Mouse (Mus musculus): ENCODE measurements around the gene P2ry6. TPM values are rescaled to one million over a fixed set of nuclear protein-coding genes. Genes with fewer than 3 reads are reported as not detected.

Gene P2ry6
- 5.1 and 5.8 TPM in 2 replicates for polyA plus RNA-seq (2015; fragmentation: Nextera tagmentation; extraction: Ambion mirVana)

- peak; percentile 63 for ATAC-seq (replicated peaks; ENCODE audit: extremely low read depth, insufficient read depth, low FRiP score)
- Histone ChIP-seq H3K27me3 (ENCODE audit: control insufficient read depth, insufficient read depth, low read length) (peaks cover 12% of the 10 kb centered on the region; the same call in 1 of the 2 replicates), H3K9ac (ENCODE audit: low read length) (peak within 1 kb of the TSS; percentile 53), H3K4me3 (ENCODE audit: low read length) (peak within 1 kb of the TSS; percentile 42), H3K4me2 (ENCODE audit: low read depth, low read length) (peak within 1 kb of the TSS; percentile 75), H3K36me3 (ENCODE audit: control insufficient read depth, insufficient read depth) (no peaks in the 10 kb centered on the region), H3K27ac (ENCODE audit: low read length) (no peak within 1 kb of the TSS), H3K9me3 (replicated peaks; ENCODE audit: control insufficient read depth, low read length) (no peaks in the 10 kb centered on the region), H3K4me1 (ENCODE audit: control insufficient read depth, insufficient read depth, low read length) (peaks cover 18% of the 10 kb centered on the region)
- WGBS = 5% methylated on average over 36 of the region's 36 CpGs
Observed at GRCm38 (mm10) chr7:100974135-100974903, at the start of gene P2ry6. P2ry6 (minus strand) TSS chr7:100974649.

DNA sequence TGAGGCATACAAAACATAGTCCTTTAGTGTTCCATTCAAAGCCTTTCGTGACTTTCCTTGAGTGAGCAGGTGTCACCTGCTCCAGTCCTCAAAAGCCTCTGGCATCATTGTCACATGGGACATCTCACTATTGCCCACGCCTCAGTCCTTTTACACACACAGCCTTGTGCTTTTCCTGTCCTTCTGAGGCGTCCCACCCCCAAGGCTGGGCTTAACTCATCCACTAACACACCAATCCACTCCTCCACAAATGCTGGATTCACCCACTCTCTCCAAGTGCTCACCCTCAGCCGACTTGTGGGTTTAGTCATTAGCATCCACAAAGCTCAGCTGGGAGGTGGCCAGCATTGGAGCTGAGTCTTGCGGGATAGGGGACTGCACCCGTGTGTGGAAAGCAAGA, 43.0 kb upstream of the P2ry6 start:
- H3K9ac ChIP-seq (ENCODE audit: low read length) = no peak overlapping the region
- no peak overlapping the region for H3K27ac ChIP-seq (ENCODE audit: low read length)
- H3K4me3 ChIP-seq (ENCODE audit: low read length) = no peak overlapping the region
- H3K9me3 ChIP-seq (replicated peaks; ENCODE audit: control insufficient read depth, low read length) = no peaks in the 10 kb centered on the region
- WGBS = 53% methylated on average over 6 of the region's 6 CpGs
- ATAC-seq (replicated peaks; ENCODE audit: extremely low read depth, insufficient read depth, low FRiP score) = no peak
- no peaks in the 10 kb centered on the region for H3K36me3 ChIP-seq (ENCODE audit: control insufficient read depth, insufficient read depth)
- peaks cover 8% of the 10 kb centered on the region for H3K27me3 ChIP-seq (ENCODE audit: control insufficient read depth, insufficient read depth, low read length)
- no peak overlapping the region for H3K4me2 ChIP-seq (ENCODE audit: low read depth, low read length)
- H3K4me1 ChIP-seq (ENCODE audit: control insufficient read depth, insufficient read depth, low read length) = peaks cover under 1% of the 10 kb centered on the region; the same call in 1 of the 2 replicates

- H3K27ac ChIP-seq (ENCODE audit: low read length) = no peak overlapping the region
Observed at GRCm38 (mm10) chr7:101017021-101017461, 42.6 kb upstream of the P2ry6 start.

DNA sequence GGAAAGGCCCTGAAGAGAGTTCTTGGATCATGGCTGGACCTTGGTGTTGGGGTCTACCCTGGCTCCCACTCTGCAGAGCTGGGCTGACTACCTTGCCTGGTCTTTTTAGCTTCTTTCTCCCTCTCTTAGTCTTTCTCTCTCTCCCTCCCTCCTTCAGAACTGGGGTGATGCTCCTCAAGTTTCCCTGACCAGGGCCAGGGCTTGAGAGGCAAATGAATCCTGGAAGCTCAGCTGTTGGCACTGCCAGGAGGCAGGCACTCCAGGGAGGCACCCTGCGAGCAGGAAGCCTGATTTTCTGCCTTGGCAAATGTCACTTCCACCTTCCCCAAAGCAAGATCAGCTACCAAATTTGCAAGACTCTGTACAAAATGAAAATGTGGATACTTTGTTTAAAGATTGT, 40.5 kb upstream of the P2ry6 start:
- Histone ChIP-seq H3K27me3 (ENCODE audit: control insufficient read depth, insufficient read depth, low read length) (peaks cover 14% of the 10 kb centered on the region), H3K36me3 (ENCODE audit: control insufficient read depth, insufficient read depth) (no peaks in the 10 kb centered on the region), H3K4me3 (ENCODE audit: low read length) (no peak overlapping the region), H3K27ac (ENCODE audit: low read length) (no peak overlapping the region), H3K9me3 (replicated peaks; ENCODE audit: control insufficient read depth, low read length) (no peaks in the 10 kb centered on the region), H3K4me2 (ENCODE audit: low read depth, low read length) (no peak overlapping the region), H3K4me1 (ENCODE audit: control insufficient read depth, insufficient read depth, low read length) (peaks cover 4% of the 10 kb centered on the region), H3K9ac (ENCODE audit: low read length) (no peak overlapping the region)
- WGBS = 75% methylated on average over 1 of the region's 1 CpGs
- ATAC-seq (replicated peaks; ENCODE audit: extremely low read depth, insufficient read depth, low FRiP score) = no peak

More at GRCm38 (mm10) chr7:101017021-101017461, 42.6 kb upstream of the P2ry6 start:
- no peaks in the 10 kb centered on the region for H3K9me3 ChIP-seq (replicated peaks; ENCODE audit: control insufficient read depth, low read length)
- 66% methylated on average over 7 of the region's 7 CpGs for WGBS
- H3K36me3 ChIP-seq (ENCODE audit: control insufficient read depth, insufficient read depth) = no peaks in the 10 kb centered on the region
- no peak overlapping the region for H3K4me2 ChIP-seq (ENCODE audit: low read depth, low read length)
- no peak overlapping the region for H3K4me3 ChIP-seq (ENCODE audit: low read length)
- H3K27me3 ChIP-seq (ENCODE audit: control insufficient read depth, insufficient read depth, low read length) = peaks cover 10% of the 10 kb centered on the region
- H3K4me1 ChIP-seq (ENCODE audit: control insufficient read depth, insufficient read depth, low read length) = peaks cover 4% of the 10 kb centered on the region
- no peak overlapping the region for H3K9ac ChIP-seq (ENCODE audit: low read length)
- ATAC-seq (replicated peaks; ENCODE audit: extremely low read depth, insufficient read depth, low FRiP score) = 0 out of 2 replicates have a peak, but pooled peaks have one; percentile 32

- no peak overlapping the region for H3K4me2 ChIP-seq (ENCODE audit: low read depth, low read length)
- 57% methylated on average over 9 of the region's 9 CpGs for WGBS
- H3K27me3 ChIP-seq (ENCODE audit: control insufficient read depth, insufficient read depth, low read length) = peaks cover 16% of the 10 kb centered on the region
- ATAC-seq (replicated peaks; ENCODE audit: extremely low read depth, insufficient read depth, low FRiP score) = no peak
- no peaks in the 10 kb centered on the region for H3K9me3 ChIP-seq (replicated peaks; ENCODE audit: control insufficient read depth, low read length)
- no peak overlapping the region for H3K9ac ChIP-seq (ENCODE audit: low read length)
- H3K4me1 ChIP-seq (ENCODE audit: control insufficient read depth, insufficient read depth, low read length) = peaks cover 4% of the 10 kb centered on the region
- no peaks in the 10 kb centered on the region for H3K36me3 ChIP-seq (ENCODE audit: control insufficient read depth, insufficient read depth)
- no peak overlapping the region for H3K27ac ChIP-seq (ENCODE audit: low read length)
- H3K4me3 ChIP-seq (ENCODE audit: low read length) = no peak overlapping the region
Observed at GRCm38 (mm10) chr7:101014041-101014440, 39.6 kb upstream of the P2ry6 start.

GRCm38 (mm10) chr7:101012541-101012940, 38.1 kb upstream of the P2ry6 start, which contains the start of gene P2ry2:
P2ry2 (minus strand) TSS chr7:101012866.
- Histone ChIP-seq H3K4me1 (ENCODE audit: control insufficient read depth, insufficient read depth, low read length) (peaks cover 4% of the 10 kb centered on the region), H3K36me3 (ENCODE audit: control insufficient read depth, insufficient read depth) (no peaks in the 10 kb centered on the region), H3K27me3 (ENCODE audit: control insufficient read depth, insufficient read depth, low read length) (peaks cover 16% of the 10 kb centered on the region), H3K4me2 (ENCODE audit: low read depth, low read length) (peak within 1 kb of the TSS; percentile 79), H3K9me3 (replicated peaks; ENCODE audit: control insufficient read depth, low read length) (no peaks in the 10 kb centered on the region), H3K9ac (ENCODE audit: low read length) (peak within 1 kb of the TSS; percentile 69), H3K4me3 (ENCODE audit: low read length) (peak within 1 kb of the TSS; percentile 67), H3K27ac (ENCODE audit: low read length) (no peak within 1 kb of the TSS)
- no peak for ATAC-seq (replicated peaks; ENCODE audit: extremely low read depth, insufficient read depth, low FRiP score)
- WGBS = 81% methylated on average over 4 of the region's 4 CpGs

GRCm38 (mm10) chr7:101011681-101012367, 37.4 kb upstream of the P2ry6 start:
- Histone ChIP-seq H3K36me3 (ENCODE audit: control insufficient read depth, insufficient read depth) (no peaks in the 10 kb centered on the region), H3K9me3 (replicated peaks; ENCODE audit: control insufficient read depth, low read length) (no peaks in the 10 kb centered on the region), H3K27me3 (ENCODE audit: control insufficient read depth, insufficient read depth, low read length) (peaks cover 16% of the 10 kb centered on the region), H3K4me2 (ENCODE audit: low read depth, low read length) (peak overlapping the region; percentile 79), H3K4me1 (ENCODE audit: control insufficient read depth, insufficient read depth, low read length) (peaks cover 4% of the 10 kb centered on the region), H3K27ac (ENCODE audit: low read length) (no peak overlapping the region), H3K4me3 (ENCODE audit: low read length) (peak overlapping the region; percentile 67), H3K9ac (ENCODE audit: low read length) (peak overlapping the region; percentile 69)
- peak; percentile 92 for ATAC-seq (replicated peaks; ENCODE audit: extremely low read depth, insufficient read depth, low FRiP score)
- WGBS = under 1% methylated on average over 53 of the region's 53 CpGs

- Histone ChIP-seq H3K4me3 (ENCODE audit: low read length) (peak overlapping the region; percentile 67), H3K9me3 (replicated peaks; ENCODE audit: control insufficient read depth, low read length) (no peaks in the 10 kb centered on the region), H3K27ac (ENCODE audit: low read length) (no peak overlapping the region), H3K36me3 (ENCODE audit: control insufficient read depth, insufficient read depth) (no peaks in the 10 kb centered on the region), H3K27me3 (ENCODE audit: control insufficient read depth, insufficient read depth, low read length) (peaks cover 16% of the 10 kb centered on the region), H3K4me1 (ENCODE audit: control insufficient read depth, insufficient read depth, low read length) (peaks cover 4% of the 10 kb centered on the region), H3K9ac (ENCODE audit: low read length) (peak overlapping the region; percentile 69), H3K4me2 (ENCODE audit: low read depth, low read length) (peak overlapping the region; percentile 79)
- ATAC-seq (replicated peaks; ENCODE audit: extremely low read depth, insufficient read depth, low FRiP score) = no peak
- WGBS = 73% methylated on average over 3 of the region's 3 CpGs
Observed at GRCm38 (mm10) chr7:101010741-101011140, 36.3 kb upstream of the P2ry6 start.

- H3K36me3 ChIP-seq (ENCODE audit: control insufficient read depth, insufficient read depth) = no peaks in the 10 kb centered on the region
- no peak overlapping the region for H3K4me2 ChIP-seq (ENCODE audit: low read depth, low read length)
- ATAC-seq (replicated peaks; ENCODE audit: extremely low read depth, insufficient read depth, low FRiP score) = no peak
- 74% methylated on average over 2 of the region's 2 CpGs for WGBS
- H3K9ac ChIP-seq (ENCODE audit: low read length) = no peak overlapping the region
- no peak overlapping the region for H3K27ac ChIP-seq (ENCODE audit: low read length)
- no peak overlapping the region for H3K4me3 ChIP-seq (ENCODE audit: low read length)
- H3K4me1 ChIP-seq (ENCODE audit: control insufficient read depth, insufficient read depth, low read length) = peaks cover 6% of the 10 kb centered on the region
- H3K9me3 ChIP-seq (replicated peaks; ENCODE audit: control insufficient read depth, low read length) = no peaks in the 10 kb centered on the region
- peaks cover 6% of the 10 kb centered on the region for H3K27me3 ChIP-seq (ENCODE audit: control insufficient read depth, insufficient read depth, low read length)
Observed at GRCm38 (mm10) chr7:101006201-101006600, 31.8 kb upstream of the P2ry6 start.

All from heart, embryonic 16.5 days (tissue).